Mouse (Mus musculus) fat pad, adult 2 months (tissue): Measurements from ENCODE around the gene Aph1b.
"Not testable (repeated sequence)": the region's sequence is repeated elsewhere in the genome, so short reads cannot be mapped to it uniquely, and the experiment has no call there.

Source experiments
- DNase-seq: peaks from one replicate; pipeline ENCODE4 v3.0.0-alpha.2; 2011; ENCODE audit warnings: low read depth, low spot score; ENCODE audit errors: extremely low read depth

The Aph1b gene

GRCm38 (mm10) chr9:66795464-66796324 lies at the start of gene Aph1b:
TSS of gene Aph1b (minus strand) at chr9:66795490.
- DNase-seq, result peak; percentile 83

- no peak for DNase-seq
Measured at GRCm38 (mm10) chr9:66835097-66835480, 39.8 kb upstream of the Aph1b start.

- DNase-seq, result peak; percentile 83
Measured at GRCm38 (mm10) chr9:66834318-66835096, 39.2 kb upstream of the Aph1b start, which contains the start of gene Aph1c. TSS of gene Aph1c (minus strand) at chr9:66834726.

- DNase-seq, result no peak
Measured at GRCm38 (mm10) chr9:66833851-66834250, 38.6 kb upstream of the Aph1b start.

- DNase-seq, result no peak
Measured at GRCm38 (mm10) chr9:66832366-66832908, 37.1 kb upstream of the Aph1b start.

GRCm38 (mm10) chr9:66825990-66826389 lies 30.7 kb upstream of the Aph1b start:
- DNase-seq, result no peak

- DNase-seq, result not testable (repeated sequence)
Measured at GRCm38 (mm10) chr9:66822255-66822654, 27.0 kb upstream of the Aph1b start.

- DNase-seq, result no peak
Measured at GRCm38 (mm10) chr9:66820996-66821395, 25.7 kb upstream of the Aph1b start.

- DNase-seq, result no peak
Measured at GRCm38 (mm10) chr9:66813392-66813791, 18.1 kb upstream of the Aph1b start.

GRCm38 (mm10) chr9:66805951-66806350 lies 10.7 kb upstream of the Aph1b start:
- DNase-seq, result not testable (repeated sequence)

GRCm38 (mm10) chr9:66801947-66802346 lies 6.7 kb upstream of the Aph1b start:
- DNase-seq, result no peak

GRCm38 (mm10) chr9:66796739-66797138 lies 1.4 kb upstream of the Aph1b start, which contains the start of gene Gm10647:
TSS of gene Gm10647 (plus strand) at chr9:66797039.
- DNase-seq, result no peak

- DNase-seq, result no peak
Measured at GRCm38 (mm10) chr9:66794629-66795463, 444 bp downstream of the Aph1b start.

GRCm38 (mm10) chr9:66787821-66788220 lies 7.5 kb downstream of the Aph1b start:
- DNase-seq, result no peak

- not testable (repeated sequence) for DNase-seq
Measured at GRCm38 (mm10) chr9:66784552-66784951, 10.7 kb downstream of the Aph1b start.

- no peak for DNase-seq
Measured at GRCm38 (mm10) chr9:66770701-66771100, 24.6 kb downstream of the Aph1b start.

GRCm38 (mm10) chr9:66769275-66769674 lies 26.0 kb downstream of the Aph1b start:
- DNase-seq, result peak; percentile 68

- no peak for DNase-seq
Measured at GRCm38 (mm10) chr9:66768721-66769120, 26.6 kb downstream of the Aph1b start.

GRCm38 (mm10) chr9:66760991-66761390 lies 34.3 kb downstream of the Aph1b start:
- no peak for DNase-seq

GRCm38 (mm10) chr9:66752849-66753248 lies 42.4 kb downstream of the Aph1b start:
- no peak for DNase-seq

- DNase-seq, result no peak
Measured at GRCm38 (mm10) chr9:66748390-66748789, 46.9 kb downstream of the Aph1b start.
